Mouse (Mus musculus) CH12.LX (cell line): ENCODE results near the gene Msl3l2.

Experiments
- BHLHE40 ChIP-seq: IDR thresholded peaks from 2 replicates; pipeline ENCODE4 v1.6.1; 2011; ENCODE audit warnings: mild to moderate bottlenecking, low read depth, low read length, improper control_type of control experiment
- CTCF ChIP-seq, 2 experiments: IDR thresholded peaks in 1 of 2; conservative IDR thresholded peaks in 1 of 2; 2 replicates each; pipeline ENCODE4 v1.5.1; 2011 to 2012; ENCODE audit warnings: low read depth in 2 of 2, low read length in 2 of 2, improper control_type of control experiment in 1 of 2, inconsistent platforms in 1 of 2, mild to moderate bottlenecking in 1 of 2, moderate library complexity in 1 of 2
- EP300 ChIP-seq: IDR thresholded peaks from 2 replicates; pipeline ENCODE4 v1.6.1; 2011; ENCODE audit warnings: low read length, improper control_type of control experiment
- JUND ChIP-seq: conservative IDR thresholded peaks from 2 replicates; pipeline ENCODE4 v1.6.1; 2011; ENCODE audit warnings: low read depth, low read length, improper control_type of control experiment
- NELFE ChIP-seq: IDR thresholded peaks from 2 replicates; pipeline ENCODE4 v1.6.1; 2011; ENCODE audit warnings: low read depth, low read length, improper control_type of control experiment
- PAX5 ChIP-seq: IDR thresholded peaks from 2 replicates; pipeline ENCODE4 v1.6.1; 2012; ENCODE audit warnings: low read length, inconsistent platforms, mixed read lengths
- POLR2A ChIP-seq: IDR thresholded peaks from 2 replicates; pipeline ENCODE4 v1.6.1; 2011; ENCODE audit warnings: low read depth, mild to moderate bottlenecking, improper control_type of control experiment, low read length
- POLR2AphosphoS2 ChIP-seq: IDR thresholded peaks from 2 replicates; pipeline ENCODE4 v1.6.1; 2011; ENCODE audit warnings: low read depth, low read length, improper control_type of control experiment
- SMC3 ChIP-seq: IDR thresholded peaks from 2 replicates; pipeline ENCODE4 v1.6.1; 2011; ENCODE audit warnings: low read depth, low read length, improper control_type of control experiment
- USF2 ChIP-seq: conservative IDR thresholded peaks from 2 replicates; pipeline ENCODE4 v1.6.1; 2011; ENCODE audit warnings: low read depth, low read length, improper control_type of control experiment
- ZKSCAN1 ChIP-seq: IDR thresholded peaks from 2 replicates; pipeline ENCODE4 v1.6.1; 2012; ENCODE audit warnings: low read depth, inconsistent platforms, low read length, improper control_type of control experiment, borderline replicate concordance
- ZNF384 ChIP-seq: IDR thresholded peaks from 2 replicates; pipeline ENCODE4 v1.6.1; 2012; ENCODE audit warnings: low read depth, low read length, improper control_type of control experiment, inconsistent platforms

GRCm38 (mm10) chr10:56058979-56059422 is 47.7 kb upstream of the Msl3l2 start:
- TF ChIP-seq JUND (no peak), ZNF384 (no peak), CTCF (conservative IDR thresholded peaks at IDR 0.05 in 1 of 2, IDR thresholded peaks at IDR 0.05 in 1 of 2; ENCODE audit: low read depth in 2 of 2, low read length in 2 of 2) (no peak), POLR2AphosphoS2 (no peak), NELFE (no peak), PAX5 (no peak), BHLHE40 (no peak), SMC3 (no peak), EP300 (no peak), USF2 (no peak), ZKSCAN1 (no peak), POLR2A (no peak)
